Mouse (Mus musculus): ENCODE data around the gene Smpd4. TPM values are rescaled to one million over a fixed set of nuclear protein-coding genes. Genes with fewer than 3 reads are reported as not detected.
A peak's percentile ranks its signal among the peaks of the same experiment; 100 is the strongest.

The Smpd4 gene
- polyA plus RNA-seq, 1 experiment: 9.1 TPM

DNA sequence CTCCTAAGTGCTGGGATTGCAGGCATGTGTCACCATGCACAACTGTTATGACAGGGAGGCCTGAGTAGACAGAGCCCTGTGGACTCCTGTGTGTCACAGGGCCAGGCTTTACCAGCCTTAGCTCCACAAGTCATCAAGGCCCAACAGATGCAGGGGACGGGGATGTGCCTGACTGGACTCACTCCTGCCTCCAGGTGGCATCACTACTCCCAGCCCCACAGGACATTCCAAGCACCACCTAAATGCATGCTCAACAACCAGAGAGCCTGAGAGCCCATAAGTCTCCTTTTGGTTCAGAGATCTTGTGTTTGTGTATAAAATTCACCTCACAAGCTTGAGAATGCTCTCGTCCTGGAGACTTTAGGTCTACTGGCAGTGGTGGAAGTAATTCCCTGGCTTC, 18.5 kb downstream of the Smpd4 start:
- H3K36me3 ChIP-seq (replicated peaks; ENCODE audit: low read length): peaks cover 90% of the 10 kb centered on the region

DNA sequence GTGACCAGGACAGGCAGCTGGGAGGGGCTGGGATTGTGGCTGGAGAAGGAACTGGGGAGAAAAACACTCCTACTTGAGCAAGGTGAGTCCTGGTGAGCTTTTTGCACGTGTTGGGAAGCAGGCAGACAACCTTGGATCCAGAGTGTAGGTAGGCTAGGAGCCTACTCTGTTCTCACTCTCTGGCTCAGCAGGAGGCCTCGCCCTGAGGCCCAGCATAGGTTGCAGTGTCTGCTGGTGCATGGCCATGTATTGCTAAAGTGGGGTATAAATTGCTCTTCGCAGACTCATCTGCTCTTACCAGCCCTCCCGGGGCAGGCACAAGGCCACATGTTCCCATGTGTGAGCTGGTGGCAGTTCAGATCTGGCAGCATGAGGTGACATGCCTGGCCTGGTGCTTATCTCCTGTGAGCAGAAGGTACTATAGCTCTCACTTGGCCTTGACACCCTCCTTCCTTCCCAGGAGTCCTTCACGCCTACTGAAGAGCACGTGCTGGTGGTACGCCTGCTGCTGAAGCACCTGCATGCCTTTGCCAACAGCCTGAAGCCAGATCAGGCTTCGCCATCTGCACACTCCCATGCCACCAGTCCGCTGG, 19.0 kb downstream of the Smpd4 start:
- TF ChIP-seq FLI1 (IDR thresholded peaks at IDR 0.05; ENCODE audit: low read length) (no peak), GATA1 (IDR thresholded peaks at IDR 0.05; ENCODE audit: borderline replicate concordance, low read length) (no peak)
- Histone ChIP-seq H3K4me3 (replicated peaks) (no peak overlapping the region), H3K27me3 (replicated peaks) (no peaks in the 10 kb centered on the region), H3K4me1 (peaks cover 38% of the 10 kb centered on the region), H3K36me3 (replicated peaks; ENCODE audit: low read length) (peaks cover 90% of the 10 kb centered on the region), H3K9me3 (no peaks in the 10 kb centered on the region)

More for the DNA sequence above, 18.5 kb downstream of the Smpd4 start:
- no peak for TF ChIP-seq GATA1 (IDR thresholded peaks at IDR 0.05; ENCODE audit: borderline replicate concordance, low read length)
- TF ChIP-seq FLI1 (IDR thresholded peaks at IDR 0.05; ENCODE audit: low read length): no peak
- no peaks in the 10 kb centered on the region for H3K27me3 ChIP-seq (replicated peaks)
- no peak overlapping the region for H3K4me3 ChIP-seq (replicated peaks)
- peaks cover 43% of the 10 kb centered on the region for H3K4me1 ChIP-seq
- H3K9me3 ChIP-seq: no peaks in the 10 kb centered on the region

DNA sequence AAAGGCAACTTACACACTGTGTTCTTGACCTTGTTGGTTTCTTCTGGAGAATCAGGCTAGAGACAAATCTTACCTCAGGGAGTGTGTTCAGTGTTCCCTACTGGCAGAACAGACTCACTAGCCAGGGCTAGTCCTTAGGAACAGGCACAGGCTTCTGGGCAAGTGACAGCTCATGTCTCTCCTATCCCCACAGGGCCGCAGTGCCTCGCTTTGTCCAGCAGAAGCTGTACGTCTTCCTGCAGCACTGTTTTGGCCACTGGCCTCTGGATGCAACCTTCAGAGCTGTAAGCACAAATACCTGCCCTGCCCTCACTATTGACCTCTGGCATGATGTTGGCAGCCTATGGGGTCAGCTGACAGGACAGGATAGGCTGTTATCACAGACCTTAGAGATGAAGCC, 19.9 kb downstream of the Smpd4 start:
- Histone ChIP-seq H3K4me1 (peaks cover 28% of the 10 kb centered on the region), H3K27me3 (replicated peaks) (no peaks in the 10 kb centered on the region), H3K9me3 (no peaks in the 10 kb centered on the region), H3K36me3 (replicated peaks; ENCODE audit: low read length) (peaks cover 89% of the 10 kb centered on the region), H3K4me3 (replicated peaks) (no peak overlapping the region)
- no peak for TF ChIP-seq FLI1 (IDR thresholded peaks at IDR 0.05; ENCODE audit: low read length)

DNA sequence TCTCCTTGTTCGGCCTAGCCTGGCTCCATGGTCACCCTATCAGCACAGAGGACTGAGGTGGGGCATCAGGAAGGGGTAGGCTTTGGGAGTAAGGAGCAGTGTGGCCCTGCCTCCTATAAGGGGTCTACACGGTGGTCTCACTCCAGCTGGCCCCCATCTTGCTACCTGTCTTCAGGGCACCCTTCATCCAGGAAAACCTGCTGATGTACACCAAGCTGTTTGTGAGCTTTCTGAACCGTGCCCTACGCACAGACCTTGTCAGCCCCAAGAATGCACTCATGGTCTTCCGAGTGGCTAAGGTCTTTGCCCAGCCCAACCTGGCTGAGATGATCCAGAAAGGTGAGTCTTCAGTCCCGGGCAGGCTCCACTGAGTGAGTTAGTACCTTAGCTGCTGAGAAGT, 20.8 kb downstream of the Smpd4 start:
- Histone ChIP-seq H3K27me3 (replicated peaks) (no peaks in the 10 kb centered on the region), H3K4me1 (peaks cover 24% of the 10 kb centered on the region), H3K9me3 (no peaks in the 10 kb centered on the region), H3K4me3 (replicated peaks) (no peak overlapping the region), H3K36me3 (replicated peaks; ENCODE audit: low read length) (peaks cover 89% of the 10 kb centered on the region)
- TF ChIP-seq FLI1 (IDR thresholded peaks at IDR 0.05; ENCODE audit: low read length) (no peak), GATA1 (IDR thresholded peaks at IDR 0.05; ENCODE audit: borderline replicate concordance, low read length) (no peak)

DNA sequence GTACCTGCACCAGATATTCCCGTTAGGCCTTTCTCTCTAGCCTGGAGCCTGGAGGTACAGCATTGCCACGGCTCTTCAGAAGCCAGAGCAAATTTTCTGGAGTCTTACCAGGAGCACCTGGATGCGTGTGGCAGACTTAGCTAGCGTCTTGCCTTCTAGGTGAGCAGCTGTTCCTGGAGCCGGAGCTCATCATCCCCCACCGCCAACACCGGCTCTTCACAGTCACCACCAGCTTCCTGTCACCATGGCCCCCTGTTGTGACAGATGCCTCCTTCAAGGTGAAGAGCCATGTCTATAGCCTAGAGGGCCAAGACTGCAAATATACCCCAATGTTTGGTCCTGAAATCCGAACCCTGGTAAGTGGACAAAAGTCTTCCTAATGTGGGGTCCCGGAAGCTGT, 21.6 kb downstream of the Smpd4 start:
- Histone ChIP-seq H3K4me1 (peaks cover 20% of the 10 kb centered on the region), H3K4me3 (replicated peaks) (no peak overlapping the region), H3K36me3 (replicated peaks; ENCODE audit: low read length) (peaks cover 84% of the 10 kb centered on the region), H3K9me3 (no peaks in the 10 kb centered on the region), H3K27me3 (replicated peaks) (no peaks in the 10 kb centered on the region)
- TF ChIP-seq GATA1 (IDR thresholded peaks at IDR 0.05; ENCODE audit: borderline replicate concordance, low read length): no peak
- TF ChIP-seq FLI1 (IDR thresholded peaks at IDR 0.05; ENCODE audit: low read length): no peak

DNA sequence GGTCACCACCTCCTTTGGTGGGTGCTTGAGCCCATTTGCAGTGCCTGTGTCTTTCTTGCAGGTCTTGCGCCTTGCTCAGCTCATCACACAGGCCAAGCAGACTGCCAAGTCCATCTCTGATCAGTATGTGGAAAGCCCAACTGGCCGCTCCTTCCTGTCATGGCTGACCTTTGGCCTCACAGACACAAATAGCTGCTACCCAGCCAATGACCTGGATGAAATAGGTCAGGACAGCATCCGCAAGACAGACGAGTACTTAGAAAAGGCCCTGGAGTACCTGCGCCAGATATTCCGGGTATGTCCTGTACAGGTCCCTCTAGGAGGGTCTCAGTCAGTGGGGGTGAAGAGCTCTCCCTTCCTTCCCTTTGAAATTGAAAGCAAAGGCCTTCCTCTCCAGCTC, 22.1 kb downstream of the Smpd4 start:
- no peak for TF ChIP-seq GATA1 (IDR thresholded peaks at IDR 0.05; ENCODE audit: borderline replicate concordance, low read length)
- no peak for TF ChIP-seq FLI1 (IDR thresholded peaks at IDR 0.05; ENCODE audit: low read length)
- peaks cover 23% of the 10 kb centered on the region for H3K4me1 ChIP-seq
- no peaks in the 10 kb centered on the region for H3K9me3 ChIP-seq
- H3K27me3 ChIP-seq (replicated peaks): no peaks in the 10 kb centered on the region
- peaks cover 79% of the 10 kb centered on the region for H3K36me3 ChIP-seq (replicated peaks; ENCODE audit: low read length)
- H3K4me3 ChIP-seq (replicated peaks): no peak overlapping the region

DNA sequence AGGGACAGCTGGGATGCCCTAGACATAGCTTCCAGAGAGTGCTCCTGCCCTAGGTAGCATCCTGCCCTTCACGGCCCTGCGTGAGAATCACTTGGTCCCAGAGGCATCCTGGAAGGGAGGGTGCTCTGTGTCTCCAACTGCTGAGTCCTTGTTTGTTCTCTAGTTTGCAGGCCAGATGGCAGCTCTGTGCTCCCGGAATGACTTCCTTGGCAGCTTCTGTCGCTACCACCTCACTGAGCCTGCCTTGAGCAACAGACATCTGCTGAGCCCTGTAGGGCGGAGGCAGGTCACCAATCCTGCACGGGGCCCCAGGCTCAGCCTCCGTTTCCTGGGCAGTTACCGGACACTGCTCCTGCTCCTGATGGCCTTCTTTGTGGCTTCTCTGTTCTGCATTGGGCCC, 23.2 kb downstream of the Smpd4 start:
- H3K27me3 ChIP-seq (replicated peaks): peaks cover 6% of the 10 kb centered on the region
- no peaks in the 10 kb centered on the region for H3K9me3 ChIP-seq
- TF ChIP-seq GATA1 (IDR thresholded peaks at IDR 0.05; ENCODE audit: borderline replicate concordance, low read length): no peak
- no peak for TF ChIP-seq FLI1 (IDR thresholded peaks at IDR 0.05; ENCODE audit: low read length)
- peaks cover 26% of the 10 kb centered on the region for H3K4me1 ChIP-seq
- no peak overlapping the region for H3K4me3 ChIP-seq (replicated peaks)
- peaks cover 72% of the 10 kb centered on the region for H3K36me3 ChIP-seq (replicated peaks; ENCODE audit: low read length)

DNA sequence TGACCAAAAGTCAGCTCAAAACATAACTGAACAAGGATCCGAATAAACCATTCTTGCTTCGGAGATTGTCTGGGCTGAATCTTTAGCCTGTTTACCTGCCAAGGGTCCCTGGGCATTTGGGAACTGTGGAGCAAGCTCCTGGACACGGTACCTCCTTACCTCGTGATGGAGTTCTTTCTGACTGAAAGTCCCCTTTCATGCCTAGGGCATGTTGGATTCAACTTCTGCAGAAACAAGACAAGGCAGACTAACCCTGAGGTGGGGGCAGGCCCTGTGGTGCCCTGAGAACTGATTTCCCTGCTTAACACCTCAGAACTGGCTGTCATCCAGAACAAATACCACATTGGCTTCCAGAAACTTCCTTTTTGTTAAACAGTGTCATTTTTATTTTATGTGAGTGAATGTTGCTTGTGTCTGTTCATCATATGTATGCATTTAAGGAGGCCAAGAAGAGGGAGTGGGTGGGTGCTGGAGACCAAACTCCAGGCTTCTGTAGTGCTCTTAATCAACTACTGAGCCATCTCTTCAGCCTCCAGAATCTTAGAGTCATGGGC, 24.4 kb downstream of the Smpd4 start:
- Histone ChIP-seq H3K9me3 (no peaks in the 10 kb centered on the region), H3K4me1 (peaks cover 15% of the 10 kb centered on the region), H3K36me3 (replicated peaks; ENCODE audit: low read length) (peaks cover 71% of the 10 kb centered on the region), H3K27me3 (replicated peaks) (peaks cover 10% of the 10 kb centered on the region), H3K4me3 (replicated peaks) (no peak overlapping the region)
- no peak for TF ChIP-seq GATA1 (IDR thresholded peaks at IDR 0.05; ENCODE audit: borderline replicate concordance, low read length)
- TF ChIP-seq FLI1 (IDR thresholded peaks at IDR 0.05; ENCODE audit: low read length): no peak

DNA sequence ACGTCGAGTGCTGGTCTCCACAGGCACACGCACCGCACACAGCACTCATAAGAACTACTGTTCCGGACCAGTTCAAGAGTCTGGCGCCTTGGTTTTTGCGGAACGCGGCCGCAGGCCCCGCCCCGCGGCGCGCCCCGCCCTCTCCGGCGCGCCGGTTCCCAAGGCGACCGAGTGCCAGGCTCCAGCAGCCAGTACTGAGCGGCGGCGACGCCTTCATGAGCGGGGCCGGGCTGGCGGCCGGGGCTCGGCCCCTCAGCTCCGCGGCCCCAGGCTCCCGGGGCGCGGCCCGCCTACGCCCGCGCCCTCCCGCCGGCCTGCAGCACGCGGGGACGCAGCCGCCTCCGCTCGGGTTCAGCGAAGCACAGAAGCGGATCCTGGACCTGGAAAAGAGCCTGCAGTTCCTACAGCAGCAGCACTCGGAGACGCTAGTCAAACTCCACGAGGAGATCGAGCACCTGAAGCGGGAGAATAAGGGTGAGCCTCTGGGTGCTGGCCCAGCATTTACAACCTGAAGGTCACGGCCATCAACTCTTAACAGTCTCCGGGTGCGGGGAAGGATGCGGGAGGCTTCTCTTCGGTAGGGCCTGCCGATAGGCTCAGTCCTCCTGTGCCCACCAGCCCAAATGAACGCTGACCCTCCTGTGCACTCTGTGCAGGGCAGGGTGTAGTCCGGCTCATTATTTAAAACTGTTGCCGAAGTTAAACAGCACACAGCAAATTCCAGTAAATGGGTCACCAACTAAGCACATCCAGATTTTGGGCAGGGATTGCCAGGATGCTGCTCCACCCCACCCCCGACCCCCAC, 27.4 kb downstream of the Smpd4 start, which contains the start of gene Ccdc74a:
Ccdc74a (plus strand) TSS at position 161 of the 805 bp plus-strand sequence.
- Histone ChIP-seq H3K36me3 (replicated peaks; ENCODE audit: low read length) (peaks cover 71% of the 10 kb centered on the region), H3K4me1 (peaks cover 18% of the 10 kb centered on the region)

DNA sequence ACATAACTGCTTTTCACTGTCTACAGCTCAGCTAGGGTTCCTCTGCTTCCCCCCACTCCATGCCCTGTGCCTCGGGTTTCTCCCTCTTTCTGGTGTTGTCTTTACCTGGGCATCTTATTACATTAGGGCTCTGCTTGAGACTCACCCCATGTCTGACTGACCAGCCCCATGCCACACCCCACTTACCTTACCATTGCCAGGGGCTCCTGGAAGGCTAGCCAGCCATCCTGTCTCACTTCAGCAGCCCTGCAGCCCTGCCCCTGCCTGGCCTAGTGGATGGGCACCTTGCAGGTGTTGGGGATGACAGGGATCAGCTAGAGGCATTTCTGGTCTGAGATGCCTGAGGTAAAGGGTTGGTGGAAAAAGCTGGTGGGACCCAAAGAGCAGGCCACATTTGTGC, 28.0 kb downstream of the Smpd4 start:
- Histone ChIP-seq H3K27me3 (replicated peaks) (peaks cover 10% of the 10 kb centered on the region), H3K4me3 (replicated peaks) (peak overlapping the region; percentile 91), H3K9me3 (no peaks in the 10 kb centered on the region), H3K36me3 (replicated peaks; ENCODE audit: low read length) (peaks cover 73% of the 10 kb centered on the region), H3K4me1 (peaks cover 18% of the 10 kb centered on the region)
- TF ChIP-seq GATA1 (IDR thresholded peaks at IDR 0.05; ENCODE audit: borderline replicate concordance, low read length) (no peak), FLI1 (IDR thresholded peaks at IDR 0.05; ENCODE audit: low read length) (no peak)

More for the DNA sequence above, 27.4 kb downstream of the Smpd4 start, which contains the start of gene Ccdc74a:
- Histone ChIP-seq H3K27me3 (replicated peaks) (peaks cover 10% of the 10 kb centered on the region), H3K4me3 (replicated peaks) (peak within 1 kb of the TSS; percentile 91), H3K9me3 (no peaks in the 10 kb centered on the region)
- TF ChIP-seq FLI1 (IDR thresholded peaks at IDR 0.05; ENCODE audit: low read length) (no peak), GATA1 (IDR thresholded peaks at IDR 0.05; ENCODE audit: borderline replicate concordance, low read length) (no peak)

All from megakaryocyte, embryonic 14.5 days (primary cell).